Mouse (Mus musculus): ENCODE data around the gene Carnmt1. TPM values are rescaled to one million over a fixed set of nuclear protein-coding genes. Genes with fewer than 3 reads are reported as not detected.

The Carnmt1 gene
- polyA plus RNA-seq, 1 experiment from 2014 or later: 26.5 TPM

Other genes starting within 250 kb of the Carnmt1 start
- 60.2 and 65.4 TPM in 2 replicates for gene Ostf1, start 38.9 kb upstream of the Carnmt1 start, polyA plus RNA-seq (2014; fragmentation: Nextera tagmentation; extraction: Ambion mirVana)
- 6.0 and 7.6 TPM in 2 replicates for gene Nmrk1, start 38.8 kb upstream of the Carnmt1 start, polyA plus RNA-seq (2014; fragmentation: Nextera tagmentation; extraction: Ambion mirVana)
- gene D030056L22Rik, start 42.4 kb downstream of the Carnmt1 start, polyA plus RNA-seq (2014; fragmentation: Nextera tagmentation; extraction: Ambion mirVana): 26.9 and 27.7 TPM in 2 replicates
- 0.07 and 0.31 TPM in 2 replicates for gene Trpm6, start 79.2 kb downstream of the Carnmt1 start, polyA plus RNA-seq (2014; fragmentation: Nextera tagmentation; extraction: Ambion mirVana)

All from heart, embryonic 11.5 days (tissue).